Mouse (Mus musculus) embryonic fibroblast, embryonic 13.5 days (primary cell): ENCODE measurements around the gene Cdrt4.

Experiments used
- CTCF ChIP-seq: IDR thresholded peaks from 2 replicates; pipeline ENCODE4 v1.5.1; 2011; ENCODE audit warnings: mild to moderate bottlenecking, control low read depth, low read length, moderate library complexity, borderline replicate concordance; ENCODE audit not compliant: insufficient read depth
- POLR2A ChIP-seq: IDR thresholded peaks from 2 replicates; pipeline ENCODE4 v1.6.1; 2011; ENCODE audit warnings: low read depth, mild to moderate bottlenecking, control low read depth, low read length, moderate library complexity

GRCm38 (mm10) chr11:62937986-62938385, 13.0 kb upstream of the Cdrt4 start:
- TF ChIP-seq CTCF (no peak), POLR2A (no peak)
